Mouse (Mus musculus) adipocyte (in vitro differentiated cells): ENCODE data around the gene Spag9.
A peak's percentile ranks its signal among the peaks of the same experiment; 100 is the strongest.
"Not testable (repeated sequence)": the region's sequence is repeated elsewhere in the genome, so short reads cannot be mapped to it uniquely, and the experiment has no call there.

ENCODE experiments used
- DNase-seq: peaks from one replicate; pipeline ENCODE4 v3.0.0-alpha.2; 2016; ENCODE audit warnings: low spot score

Spag9 gene

DNA sequence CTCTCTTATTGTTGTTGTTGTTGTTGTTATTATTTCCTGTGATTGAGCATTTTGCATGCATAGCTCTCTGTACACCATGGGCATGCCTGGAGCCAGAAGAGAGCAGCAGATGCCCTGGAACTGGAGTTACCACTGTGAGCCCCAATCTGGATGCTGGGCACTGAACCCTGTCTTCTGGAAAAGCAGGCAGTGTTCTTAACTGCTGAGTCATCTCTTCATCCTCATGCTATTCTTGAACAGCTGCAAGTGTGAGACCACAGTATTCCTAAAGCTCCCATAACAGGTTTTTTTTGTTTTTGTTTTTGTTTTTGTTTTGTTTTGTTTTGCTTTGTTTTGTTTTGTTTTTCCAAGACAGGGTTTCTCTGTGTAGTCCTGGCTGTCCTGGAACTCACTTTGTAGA is 9.6 kb upstream of the Spag9 start:
- no peak for DNase-seq

GRCm38 (mm10) chr11:93987026-93987425 is 8.9 kb upstream of the Spag9 start:
- no peak for DNase-seq

DNA sequence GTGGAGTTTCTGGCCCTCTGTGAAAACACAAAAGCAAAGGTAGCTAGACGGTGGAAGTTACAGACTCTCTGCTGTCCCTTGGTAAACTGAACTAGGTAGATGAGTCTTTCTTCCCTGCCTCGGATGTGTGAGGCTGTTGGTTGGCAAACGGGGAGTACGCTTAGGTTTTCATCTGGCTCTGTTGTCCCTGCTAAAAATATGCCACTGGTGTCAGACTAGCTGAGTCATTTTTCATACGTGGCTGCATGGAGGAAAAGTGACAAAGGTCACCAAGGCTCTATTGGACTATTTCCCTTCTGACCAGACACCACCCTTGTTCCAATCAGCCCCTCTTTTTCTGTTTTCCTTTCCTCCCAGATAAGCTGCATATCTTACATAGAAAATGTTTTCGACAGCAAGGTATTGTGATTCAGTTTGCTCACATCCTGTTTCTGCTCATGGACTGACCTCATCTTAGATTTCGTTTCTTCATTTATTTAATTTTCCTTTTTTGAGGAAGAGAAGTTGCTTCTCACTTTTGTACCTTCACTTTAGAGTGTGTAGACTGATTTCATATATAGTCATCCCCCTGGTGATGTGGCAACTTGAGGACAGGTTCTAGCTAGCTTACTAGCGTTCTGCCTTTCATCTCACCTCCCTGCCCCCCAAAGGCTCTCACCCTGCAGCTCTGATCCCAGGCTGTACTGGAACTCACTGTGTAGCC is 8.1 kb upstream of the Spag9 start:
- peak; percentile 61 for DNase-seq

DNA sequence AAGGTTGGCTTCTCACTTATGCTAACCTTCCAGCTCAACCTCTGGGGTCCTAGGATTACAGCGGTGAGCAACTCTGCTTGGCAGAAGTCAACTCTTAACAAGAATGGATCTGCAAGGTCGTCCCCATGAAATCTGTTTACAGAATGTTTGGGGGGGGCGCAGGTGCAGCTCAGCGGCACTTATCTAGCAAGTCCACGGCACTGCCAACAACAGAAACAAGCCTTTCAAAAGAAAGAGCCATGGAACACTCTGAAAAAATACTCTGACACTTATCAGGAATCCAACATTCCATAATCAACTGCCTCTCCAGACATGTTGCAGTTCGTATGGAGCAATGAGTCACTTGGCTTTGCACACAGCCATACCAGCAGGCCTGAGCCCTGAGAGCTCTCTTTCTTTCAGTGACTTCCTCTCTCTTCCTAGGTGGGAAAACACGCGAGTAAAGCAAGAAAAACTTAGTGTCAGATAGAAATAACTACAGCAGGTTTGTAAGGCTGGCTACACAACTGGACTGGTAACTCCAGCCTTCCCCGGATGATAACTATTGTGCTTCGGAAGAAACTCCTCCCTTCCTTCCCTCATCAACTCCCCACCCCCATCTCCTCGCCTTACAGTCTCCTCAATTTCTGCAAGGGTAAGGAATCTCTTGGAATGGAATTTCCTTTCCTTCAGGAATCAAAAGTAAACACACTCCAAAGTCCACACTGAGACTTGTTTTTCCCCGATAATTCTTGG is 7.4 kb upstream of the Spag9 start:
- DNase-seq, result peak; percentile 37

- no peak for DNase-seq
These were observed 1.4 kb upstream of the Spag9 start for GRCm38 (mm10) chr11:93994531-93994930.

- peak; percentile 92 for DNase-seq
These were observed 676 bp upstream of the Spag9 start for GRCm38 (mm10) chr11:93995111-93995719.

- peak; percentile 51 for DNase-seq
These were observed 632 bp downstream of the Spag9 start for GRCm38 (mm10) chr11:93996306-93997140.

DNA sequence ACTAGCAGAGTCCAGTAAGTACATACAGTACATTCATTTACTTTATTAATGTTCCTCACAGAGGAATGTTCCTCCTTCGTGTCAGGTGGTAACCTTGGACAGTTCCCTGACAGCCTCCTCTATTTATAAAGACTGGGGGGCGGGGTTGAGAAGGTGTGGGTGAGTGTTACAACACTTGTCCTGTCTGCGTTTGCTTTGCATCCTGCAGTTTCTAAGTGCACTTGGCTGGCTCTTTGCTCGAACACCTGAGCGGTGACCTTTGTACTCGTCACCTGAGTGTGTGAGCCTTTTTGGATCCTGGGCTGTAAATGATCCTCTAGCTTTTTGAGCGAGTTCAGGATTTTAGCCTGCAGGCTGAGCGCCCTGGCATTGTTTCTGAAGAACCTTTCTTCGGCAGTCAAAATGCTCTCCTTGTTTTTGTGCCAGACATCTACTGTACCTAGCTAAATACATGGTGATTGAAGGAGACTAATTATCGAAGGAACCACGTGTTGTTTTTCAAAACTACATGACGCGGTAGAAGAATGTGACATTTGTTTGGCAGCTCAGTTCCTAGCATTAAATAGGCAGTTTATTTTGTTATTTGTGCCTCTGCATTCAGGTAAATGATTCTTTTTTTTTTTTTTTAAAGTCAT is 1.4 kb downstream of the Spag9 start:
- peak; percentile 43 for DNase-seq

DNA sequence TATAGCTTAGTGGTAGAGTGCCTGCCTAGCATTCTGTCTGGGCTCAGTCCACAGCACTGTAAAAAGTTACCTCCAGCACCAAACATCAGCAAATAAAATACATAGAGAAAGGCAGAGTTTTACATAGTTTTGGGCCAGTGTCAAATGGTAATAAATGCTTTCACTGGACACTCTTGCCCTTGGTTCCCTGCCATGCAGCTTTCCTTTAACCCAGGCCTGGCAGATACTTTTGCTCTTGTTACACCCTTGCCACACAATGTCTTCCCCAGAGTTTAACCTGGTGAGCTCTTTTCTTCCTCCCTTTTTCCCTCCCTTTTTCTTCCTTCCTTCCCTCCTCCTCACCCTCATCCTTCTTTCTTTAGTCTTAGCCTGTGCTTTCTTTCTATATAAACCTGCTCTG is 3.4 kb downstream of the Spag9 start:
- peak; percentile 58 for DNase-seq

DNA sequence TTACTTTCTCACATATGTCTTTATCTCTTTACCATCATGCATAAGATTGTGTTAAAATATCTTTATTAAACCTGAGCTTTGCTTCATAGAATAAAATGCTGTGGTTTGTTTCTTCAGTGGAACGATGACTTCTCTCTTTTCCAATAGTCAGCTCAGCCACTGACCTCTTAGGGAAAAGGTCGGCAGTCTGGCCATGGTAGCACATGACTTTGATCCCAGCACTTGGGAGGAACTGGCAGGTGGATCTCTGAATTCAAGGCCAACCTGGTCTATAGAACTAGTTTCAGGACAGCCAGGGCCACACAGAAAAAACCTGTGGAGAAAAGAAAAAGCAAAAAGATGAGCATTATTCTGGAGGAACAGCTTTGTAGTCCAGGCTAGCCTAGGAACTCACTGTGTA is 7.5 kb downstream of the Spag9 start:
- no peak for DNase-seq

GRCm38 (mm10) chr11:94019091-94019490 is 23.2 kb downstream of the Spag9 start:
- no peak for DNase-seq

- no peak for DNase-seq
These were observed 24.5 kb downstream of the Spag9 start for GRCm38 (mm10) chr11:94020403-94020802.

DNA sequence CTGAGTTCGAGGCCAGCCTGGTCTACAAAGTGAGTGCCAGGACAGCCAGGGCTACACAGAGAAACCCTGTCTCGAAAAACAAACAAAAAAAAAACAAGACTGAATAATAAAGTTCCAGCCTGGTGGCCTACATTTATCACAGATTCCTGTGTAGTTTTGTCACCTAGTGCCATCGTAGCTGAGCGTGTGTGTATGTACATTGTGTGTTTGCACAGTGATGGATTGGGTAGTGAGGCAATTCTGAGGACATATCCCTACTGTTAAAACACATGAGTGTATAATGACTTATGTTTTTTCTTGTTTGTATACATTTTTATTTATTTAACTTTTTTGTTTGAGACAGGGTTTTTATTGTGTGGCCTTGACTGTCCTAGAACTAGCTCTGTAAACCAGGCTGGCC is 30.4 kb downstream of the Spag9 start:
- DNase-seq, result no peak

DNA sequence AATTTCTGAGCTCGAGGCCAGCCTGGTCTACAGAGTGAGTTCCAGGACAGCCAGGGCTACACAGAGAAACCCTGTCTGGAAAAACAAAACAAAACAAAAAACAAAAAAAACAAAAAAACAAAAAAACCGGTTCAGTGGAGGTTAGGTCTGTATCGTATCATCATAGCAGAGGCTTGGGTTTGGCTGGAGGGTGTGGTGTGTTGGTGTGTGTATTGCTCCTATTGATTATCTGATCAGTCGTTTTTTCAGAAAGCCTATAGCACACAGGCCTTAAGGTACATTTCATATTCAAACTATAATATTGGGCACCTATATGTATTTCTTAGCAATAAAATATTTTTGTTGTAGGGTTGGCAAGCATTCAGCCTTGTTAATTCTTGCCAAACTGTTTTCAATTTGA is 36.2 kb downstream of the Spag9 start:
- no peak for DNase-seq

GRCm38 (mm10) chr11:94032971-94033370 is 37.1 kb downstream of the Spag9 start:
- peak; percentile 18 for DNase-seq

DNA sequence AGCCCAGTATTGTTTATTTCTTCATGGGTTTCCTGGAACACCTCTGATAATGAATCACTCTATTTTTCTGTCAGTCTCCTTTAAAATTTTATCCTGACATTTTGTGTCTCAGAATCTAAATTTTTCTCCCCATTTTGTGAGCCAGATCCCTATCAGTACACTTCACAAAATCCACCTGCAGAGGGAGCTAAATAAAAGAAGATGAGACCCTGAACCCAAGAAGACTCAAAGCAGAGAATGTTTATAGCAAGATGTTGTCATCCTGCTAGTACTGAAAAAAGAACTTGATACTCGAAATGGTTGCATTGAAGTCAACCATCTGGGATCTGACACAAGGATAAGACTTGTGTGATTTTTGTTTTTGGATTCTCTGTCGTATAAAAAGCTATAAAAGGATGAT is 40.1 kb downstream of the Spag9 start:
- peak; percentile 38 for DNase-seq

DNA sequence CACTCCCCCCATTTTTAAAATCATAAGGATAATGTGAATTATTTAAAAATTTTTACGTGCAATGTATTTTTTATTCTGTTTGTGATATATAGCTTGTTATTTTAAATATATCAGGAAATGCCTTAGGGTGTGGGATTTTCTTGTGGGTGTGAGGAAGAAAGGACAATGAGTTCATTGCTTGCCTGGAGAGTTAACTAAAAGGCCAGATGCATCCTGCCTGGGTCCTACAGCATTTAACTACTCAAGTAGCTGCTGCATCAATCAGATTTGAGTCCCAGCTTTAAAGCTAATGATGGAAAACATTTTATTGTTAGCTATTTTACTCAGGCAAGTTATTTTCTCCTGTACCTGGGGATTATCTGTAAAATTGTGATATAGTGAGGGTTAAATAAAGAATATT is 45.6 kb downstream of the Spag9 start:
- DNase-seq, result no peak

DNA sequence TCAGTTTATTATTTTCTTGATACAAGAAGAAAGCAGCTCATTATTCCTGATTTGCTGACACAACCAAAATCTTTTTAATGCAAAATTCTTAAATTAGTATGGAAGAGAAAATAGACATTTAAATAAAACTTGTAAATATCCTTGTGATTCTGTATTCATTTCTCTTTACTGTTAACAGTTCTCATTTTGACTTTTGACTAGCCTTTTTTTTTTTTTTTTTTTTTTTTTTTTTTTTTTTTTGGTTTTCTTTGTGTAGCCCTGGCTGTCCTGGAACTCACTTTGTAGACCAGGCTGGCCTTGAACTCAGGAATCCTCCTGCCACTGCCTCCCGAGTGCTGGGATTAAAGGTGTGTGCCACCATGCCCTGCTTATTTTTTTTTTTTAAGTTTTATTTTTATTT is 46.4 kb downstream of the Spag9 start:
- not testable (repeated sequence) for DNase-seq

DNA sequence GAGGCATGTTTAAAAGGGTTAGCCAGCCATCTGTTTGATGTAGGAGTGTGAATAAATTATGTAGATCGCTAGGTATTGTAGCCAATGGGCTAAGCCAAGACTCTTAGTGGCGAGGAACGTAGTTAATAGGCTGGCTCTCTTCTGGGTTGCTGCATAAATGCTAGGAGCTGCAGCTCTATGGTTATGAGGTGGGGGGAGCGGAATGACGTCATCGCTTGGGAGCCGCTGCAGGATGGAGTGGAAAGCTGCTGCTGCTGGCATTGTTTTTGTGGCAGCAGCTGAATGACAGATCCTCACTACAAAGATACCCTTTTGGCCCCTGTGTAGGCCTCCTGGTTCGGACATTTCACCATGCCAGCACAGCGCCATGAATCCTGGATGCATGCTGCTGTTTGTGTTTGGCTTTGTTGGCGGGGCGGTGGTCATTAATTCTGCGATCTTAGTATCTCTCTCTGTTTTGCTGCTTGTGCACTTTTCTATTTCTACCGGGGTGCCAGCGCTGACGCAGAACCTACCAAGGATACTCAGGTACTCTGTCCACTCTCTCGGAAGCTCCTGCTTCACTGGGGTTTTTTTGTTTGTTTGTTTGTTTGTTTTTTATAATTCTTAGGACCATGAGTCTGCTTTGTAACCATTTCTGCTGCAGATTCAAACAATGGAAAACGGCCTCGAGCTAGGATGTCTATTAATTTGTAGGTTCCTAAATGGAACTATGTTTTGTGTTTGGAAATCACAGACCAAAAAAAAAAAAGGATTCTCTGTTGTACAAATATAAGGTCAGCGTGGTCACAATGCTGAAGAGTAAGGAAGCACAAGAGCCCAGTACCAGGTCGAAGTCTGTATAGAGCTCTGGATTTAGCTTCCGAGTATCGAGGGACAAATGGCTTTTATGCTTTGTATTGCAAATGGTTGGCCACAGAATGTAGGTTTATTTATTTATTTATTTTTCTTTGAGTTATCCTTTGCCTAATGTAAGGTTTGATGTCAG is 48.4 kb downstream of the Spag9 start:
- no peak for DNase-seq

GRCm38 (mm10) chr11:94045016-94045415 is 49.1 kb downstream of the Spag9 start:
- no peak for DNase-seq

DNA sequence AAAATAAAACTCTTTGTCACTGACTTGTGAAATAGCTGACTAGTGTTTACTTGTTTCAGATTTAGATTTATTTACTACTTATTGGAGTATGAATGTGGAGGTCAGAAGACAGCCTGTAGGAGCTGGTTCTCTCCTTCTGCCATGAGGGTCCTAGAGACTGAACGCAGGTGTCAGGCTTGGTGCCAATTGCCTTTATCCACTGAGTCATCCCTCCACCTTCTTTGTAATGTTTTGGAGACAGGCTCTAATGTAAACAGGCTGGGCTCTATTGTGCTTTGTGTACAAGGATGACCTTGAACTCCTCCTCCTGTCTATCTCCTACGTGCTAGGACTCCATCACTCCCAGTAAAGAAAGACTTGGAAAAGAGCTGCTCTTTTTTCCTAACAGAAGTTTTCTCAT is 51.4 kb downstream of the Spag9 start:
- DNase-seq, result no peak
